Mouse (Mus musculus) hindbrain, postnatal 0 days (tissue): ENCODE results near the gene Rab3c. TPM values are rescaled to one million over a fixed set of nuclear protein-coding genes. Genes with fewer than 3 reads are reported as not detected.

ENCODE experiments used
- ATAC-seq: fragments of 200-750 bp; cut with Nextera tagmentation; 2 replicates; pipeline ENCODE4 v1.8.0; 2017; ENCODE audit warnings: mild to moderate bottlenecking, moderate TSS enrichment, moderate library complexity
- DNase-seq: peaks from one replicate; pipeline ENCODE4 v3.0.0-alpha.2; 2015; ENCODE audit warnings: low spot score
- H3K27ac ChIP-seq: fragments of 300-500 bp; sonication (generic); 2 replicates; pipeline ENCODE4 v1.5.1; 2014; ENCODE audit warnings: mild to moderate bottlenecking
- H3K27me3 ChIP-seq: fragments of 300-500 bp; sonication (generic); 2 replicates; pipeline ENCODE4 v1.6.1; 2014; ENCODE audit warnings: low read length, mixed read lengths; ENCODE audit not compliant: insufficient read depth
- H3K36me3 ChIP-seq: fragments of 300-500 bp; sonication (generic); 2 replicates; pipeline ENCODE4 v1.6.1; 2014; ENCODE audit warnings: low read length, mixed read lengths; ENCODE audit not compliant: insufficient read depth
- H3K4me1 ChIP-seq: fragments of 300-500 bp; sonication (generic); 2 replicates; pipeline ENCODE4 v1.6.1; 2014; ENCODE audit warnings: antibody characterized with exemption, low read length, mixed read lengths; ENCODE audit not compliant: insufficient read depth
- H3K4me2 ChIP-seq: fragments of 300-500 bp; sonication (generic); 2 replicates; pipeline ENCODE4 v1.6.1; 2014; ENCODE audit warnings: low read depth, mild to moderate bottlenecking, low read length, moderate library complexity, mixed read lengths
- H3K4me3 ChIP-seq: fragments of 300-500 bp; sonication (generic); 2 replicates; pipeline ENCODE4 v1.5.1; 2014; ENCODE audit warnings: low read length
- H3K9ac ChIP-seq: fragments of 300-500 bp; sonication (generic); replicated peaks from 2 replicates; pipeline ENCODE4 v1.6.1; 2014; ENCODE audit warnings: mild to moderate bottlenecking, low read length, moderate library complexity, mixed read lengths
- H3K9me3 ChIP-seq: fragments of 300-500 bp; sonication (generic); 2 replicates; pipeline ENCODE4 v1.6.1; 2016; ENCODE audit warnings: low read length, mixed read lengths
- CTCF ChIP-seq: IDR thresholded peaks from 2 replicates; pipeline ENCODE4 v1.5.1; 2016; ENCODE audit warnings: antibody characterized with exemption, control low read depth, low read depth
- WGBS: fragments of 180-500 bp; shearing (Covaris S2); extraction: QIAGEN DNeasy Blood & Tissue Kit; methylation state at CpG from one replicate; pipeline ENCODE4 v1.1.7; 2014; 5-methylcytosine and 5-hydroxymethylcytosine counted together
- polyA plus RNA-seq: library from polyadenylated mRNA; unstranded; fragments of >200 nt; fragmentation: Nextera tagmentation; extraction: Ambion mirVana; gene quantifications from 2 replicates; pipeline ENCODE4 v1.2.1, GENCODE M21; 2015
- total RNA-seq: library from RNA; depleted of rRNA; stranded (reverse); fragments of >200 nt; gene quantifications from 2 replicates; pipeline ENCODE4 v1.2.3, GENCODE M21; 2014

Gene Rab3c
- total and polyA plus RNA-seq, 2 experiments from 2014 or later = 125 to 130 TPM

GRCm38 (mm10) chr13:110168570-110168969, 112.2 kb downstream of the Rab3c start:
- DNase-seq (no peak), ATAC-seq (no peak)
- H3K36me3 ChIP-seq = no peaks in the 10 kb centered on the region
- no peak overlapping the region for H3K4me2 ChIP-seq
- H3K9ac ChIP-seq = no peak overlapping the region
- H3K27ac ChIP-seq = no peak overlapping the region
- no peak for TF ChIP-seq CTCF
- H3K4me1 ChIP-seq = peaks cover 6% of the 10 kb centered on the region; the same call in 1 of the 2 replicates
- no peak overlapping the region for H3K4me3 ChIP-seq
- H3K9me3 ChIP-seq = no peaks in the 10 kb centered on the region
- 74% methylated on average over 4 of the region's 4 CpGs for whole genome bisulfite sequencing
- no peaks in the 10 kb centered on the region for H3K27me3 ChIP-seq

- WGBS = 31% methylated on average over 3 of the region's 3 CpGs
- H3K27ac ChIP-seq = peak overlapping the region; percentile 62
- 0 out of 2 replicates have a peak, but pooled peaks have one; percentile 1 for TF ChIP-seq CTCF
- peaks cover 6% of the 10 kb centered on the region; the same call in 1 of the 2 replicates for H3K4me1 ChIP-seq
- H3K27me3 ChIP-seq = no peaks in the 10 kb centered on the region
- no peak overlapping the region for H3K4me3 ChIP-seq
- H3K4me2 ChIP-seq = no peak overlapping the region
- H3K9ac ChIP-seq = no peak overlapping the region
- ATAC-seq (peak; percentile 94), DNase-seq (peak; percentile 78)
- no peaks in the 10 kb centered on the region for H3K36me3 ChIP-seq
- H3K9me3 ChIP-seq = no peaks in the 10 kb centered on the region
Observed at GRCm38 (mm10) chr13:110166622-110167330, 114.0 kb downstream of the Rab3c start.

- no peak overlapping the region for H3K4me3 ChIP-seq
- no peaks in the 10 kb centered on the region for H3K4me1 ChIP-seq
- ATAC-seq (no peak), DNase-seq (no peak)
- no peaks in the 10 kb centered on the region for H3K9me3 ChIP-seq
- H3K27ac ChIP-seq = no peak overlapping the region
- H3K9ac ChIP-seq = no peak overlapping the region
- 36% methylated on average over 4 of the region's 4 CpGs for WGBS
- no peak overlapping the region for H3K4me2 ChIP-seq
- no peak for TF ChIP-seq CTCF
- H3K27me3 ChIP-seq = no peaks in the 10 kb centered on the region
- H3K36me3 ChIP-seq = no peaks in the 10 kb centered on the region
Observed at GRCm38 (mm10) chr13:110159980-110160379, 120.8 kb downstream of the Rab3c start.

GRCm38 (mm10) chr13:110158588-110159519, 121.9 kb downstream of the Rab3c start:
- Histone ChIP-seq H3K4me2 (no peak overlapping the region), H3K36me3 (no peaks in the 10 kb centered on the region), H3K4me1 (no peaks in the 10 kb centered on the region), H3K27ac (0 out of 2 replicates have a peak overlapping the region, but pooled peaks have one; percentile 11), H3K4me3 (no peak overlapping the region), H3K27me3 (no peaks in the 10 kb centered on the region), H3K9ac (no peak overlapping the region), H3K9me3 (no peaks in the 10 kb centered on the region)
- DNase-seq (no peak), ATAC-seq (no peak)
- 41% methylated on average over 7 of the region's 7 CpGs for WGBS
- no peak for TF ChIP-seq CTCF

GRCm38 (mm10) chr13:110145545-110145944, 135.3 kb downstream of the Rab3c start:
- Histone ChIP-seq H3K36me3 (no peaks in the 10 kb centered on the region), H3K4me2 (no peak overlapping the region), H3K9ac (no peak overlapping the region), H3K27me3 (no peaks in the 10 kb centered on the region), H3K27ac (peak overlapping the region; percentile 67), H3K4me1 (peaks cover 14% of the 10 kb centered on the region), H3K9me3 (no peaks in the 10 kb centered on the region), H3K4me3 (no peak overlapping the region)
- no peak for TF ChIP-seq CTCF
- no peak for ATAC-seq
- 20% methylated on average over 3 of the region's 3 CpGs for WGBS
- no peak for DNase-seq

- peaks cover 14% of the 10 kb centered on the region for H3K4me1 ChIP-seq
- H3K36me3 ChIP-seq = no peaks in the 10 kb centered on the region
- no peak overlapping the region for H3K4me3 ChIP-seq
- TF ChIP-seq CTCF = no peak
- peak; percentile 81 for ATAC-seq
- H3K27me3 ChIP-seq = no peaks in the 10 kb centered on the region
- H3K9ac ChIP-seq = no peak overlapping the region
- 26% methylated on average over 8 of the region's 8 CpGs for WGBS
- H3K27ac ChIP-seq = peak overlapping the region; percentile 67
- no peak overlapping the region for H3K4me2 ChIP-seq
- H3K9me3 ChIP-seq = no peaks in the 10 kb centered on the region
- DNase-seq = peak; percentile 73
Observed at GRCm38 (mm10) chr13:110145019-110145418, 135.8 kb downstream of the Rab3c start.
